Mouse (Mus musculus) gonadal fat pad, adult 2 months (tissue): ENCODE data around the gene Esyt1. TPM values are rescaled to one million over a fixed set of nuclear protein-coding genes. Genes with fewer than 3 reads are reported as not detected.

Experiments
- DNase-seq: peaks from one replicate; pipeline ENCODE4 v3.0.0-alpha.2; 2012; ENCODE audit warnings: low read depth
- polyA plus RNA-seq: library from polyadenylated mRNA; depleted of rRNA; stranded (reverse); fragments of >200 nt; gene quantifications from 2 replicates; pipeline ENCODE4 v1.2.3, GENCODE M21; 2012; rRNA removed

Esyt1 gene
- polyA plus RNA-seq, 1 experiment: 140 TPM

GRCm38 (mm10) chr10:128487861-128488712 lies 37.6 kb downstream of the Esyt1 start:
- no peak for DNase-seq

GRCm38 (mm10) chr10:128486370-128486769 lies 39.3 kb downstream of the Esyt1 start:
- DNase-seq: no peak

GRCm38 (mm10) chr10:128474366-128474765 lies 51.3 kb downstream of the Esyt1 start:
- no peak for DNase-seq

GRCm38 (mm10) chr10:128460270-128460630 lies 65.4 kb downstream of the Esyt1 start:
- no peak for DNase-seq

Other genes starting within 250 kb of the Esyt1 start
- 0.34 TPM in 1 of 2 replicates, not detected in the other for gene Il23a, start 227.1 kb downstream of the Esyt1 start, polyA plus RNA-seq
- gene Pan2, start 222.5 kb downstream of the Esyt1 start, polyA plus RNA-seq: 22.9 and 23.6 TPM in 2 replicates
- 96.7 and 103 TPM in 2 replicates for gene Cnpy2, start 203.4 kb downstream of the Esyt1 start, polyA plus RNA-seq
- 252 and 282 TPM in 2 replicates for gene Cs, start 188.1 kb downstream of the Esyt1 start, polyA plus RNA-seq
- 63.0 and 63.8 TPM in 2 replicates for gene Coq10a, start 156.9 kb downstream of the Esyt1 start, polyA plus RNA-seq
- gene Ankrd52, start 148.8 kb downstream of the Esyt1 start, polyA plus RNA-seq: 27.4 and 35.1 TPM in 2 replicates
- gene Slc39a5, start 124.6 kb downstream of the Esyt1 start, polyA plus RNA-seq: 0.27 and 0.38 TPM in 2 replicates
- 29.8 and 32.6 TPM in 2 replicates for gene Nabp2, start 114.4 kb downstream of the Esyt1 start, polyA plus RNA-seq
- 35.3 and 38.9 TPM in 2 replicates for gene Rnf41, start 114.2 kb downstream of the Esyt1 start, polyA plus RNA-seq
- gene Smarcc2, start 66.6 kb downstream of the Esyt1 start, polyA plus RNA-seq: 92.5 and 115 TPM in 2 replicates
- gene Myl6, start 31.7 kb downstream of the Esyt1 start, polyA plus RNA-seq: 1,302 and 1,405 TPM in 2 replicates
- gene Myl6b, start 27.2 kb downstream of the Esyt1 start, polyA plus RNA-seq: 4.3 and 5.5 TPM in 2 replicates
- 11.8 and 13.0 TPM in 2 replicates for gene Zc3h10, start 21.9 kb upstream of the Esyt1 start, polyA plus RNA-seq
- 2,438 and 2,660 TPM in 2 replicates for gene Rpl41, start 23.4 kb upstream of the Esyt1 start, polyA plus RNA-seq
- 22.1 and 27.5 TPM in 2 replicates for gene Pa2g4, start 40.1 kb upstream of the Esyt1 start, polyA plus RNA-seq
- gene Erbb3, start 63.8 kb upstream of the Esyt1 start, polyA plus RNA-seq: 30.3 and 42.5 TPM in 2 replicates
- gene Rps26, start 100.9 kb upstream of the Esyt1 start, polyA plus RNA-seq: 1,272 and 1,645 TPM in 2 replicates
- gene Ikzf4, start 120.1 kb upstream of the Esyt1 start, polyA plus RNA-seq: 1.6 and 4.0 TPM in 2 replicates
- 154 and 180 TPM in 2 replicates for gene Suox, start 148.2 kb upstream of the Esyt1 start, polyA plus RNA-seq
- gene Rab5b, start 170.4 kb upstream of the Esyt1 start, polyA plus RNA-seq: 101 and 107 TPM in 2 replicates
- gene Pmel, start 178.3 kb upstream of the Esyt1 start, polyA plus RNA-seq: 48.9 and 54.5 TPM in 2 replicates
- gene Cdk2, start 179.2 kb upstream of the Esyt1 start, polyA plus RNA-seq: 19.5 and 23.5 TPM in 2 replicates
- 16.3 and 16.6 TPM in 2 replicates for gene Dgka, start 219.0 kb upstream of the Esyt1 start, polyA plus RNA-seq
- 24.9 and 25.1 TPM in 2 replicates for gene Pym1, start 222.0 kb upstream of the Esyt1 start, polyA plus RNA-seq